Mouse (Mus musculus): Measurements from ENCODE around the gene Chd2. TPM values are rescaled to one million over a fixed set of nuclear protein-coding genes. Genes with fewer than 3 reads are reported as not detected.

Chd2 gene
- polyA plus RNA-seq, 1 experiment from 2014 or later, result 22.1 TPM

- H3K4me3 ChIP-seq (replicated peaks), result no peak overlapping the region
- peaks cover 16% of the 10 kb centered on the region for H3K4me1 ChIP-seq (replicated peaks)
- H3K4me2 ChIP-seq, result peak overlapping the region; percentile 41
- H3K27ac ChIP-seq (replicated peaks), result no peak overlapping the region
- WGBS (ENCODE audit: insufficient replicate concordance), result 8% methylated on average over 19 of the region's 19 CpGs
- peaks cover 69% of the 10 kb centered on the region for H3K27me3 ChIP-seq
- H3K9ac ChIP-seq, result no peak overlapping the region
- H3K9me3 ChIP-seq (replicated peaks), result no peaks in the 10 kb centered on the region
- H3K36me3 ChIP-seq (replicated peaks), result no peaks in the 10 kb centered on the region
- ATAC-seq (ENCODE audit: insufficient read depth), result no peak
These were observed 142.7 kb downstream of the Chd2 start for GRCm38 (mm10) chr7:73398806-73399442.

- Histone ChIP-seq H3K4me1 (replicated peaks) (peaks cover 16% of the 10 kb centered on the region), H3K27me3 (peaks cover 75% of the 10 kb centered on the region), H3K4me2 (peak overlapping the region; percentile 18), H3K27ac (replicated peaks) (no peak overlapping the region), H3K36me3 (replicated peaks) (no peaks in the 10 kb centered on the region), H3K9me3 (replicated peaks) (no peaks in the 10 kb centered on the region), H3K9ac (no peak overlapping the region), H3K4me3 (replicated peaks) (no peak overlapping the region)
- ATAC-seq (ENCODE audit: insufficient read depth), result no peak
- WGBS (ENCODE audit: insufficient replicate concordance), result 2% methylated on average over 11 of the region's 11 CpGs
These were observed 143.3 kb downstream of the Chd2 start for GRCm38 (mm10) chr7:73398319-73398718.

- 59% methylated on average over 4 of the region's 4 CpGs for WGBS (ENCODE audit: insufficient replicate concordance)
- Histone ChIP-seq H3K27ac (replicated peaks) (no peak overlapping the region), H3K36me3 (replicated peaks) (no peaks in the 10 kb centered on the region), H3K9me3 (replicated peaks) (no peaks in the 10 kb centered on the region), H3K27me3 (peaks cover 92% of the 10 kb centered on the region), H3K4me2 (no peak overlapping the region), H3K9ac (no peak overlapping the region), H3K4me3 (replicated peaks) (no peak overlapping the region), H3K4me1 (replicated peaks) (peaks cover 8% of the 10 kb centered on the region)
- ATAC-seq (ENCODE audit: insufficient read depth), result no peak
These were observed 147.6 kb downstream of the Chd2 start for GRCm38 (mm10) chr7:73394013-73394409.

GRCm38 (mm10) chr7:73393307-73394012 lies 148.2 kb downstream of the Chd2 start:
- WGBS (ENCODE audit: insufficient replicate concordance), result 54% methylated on average over 9 of the region's 9 CpGs
- Histone ChIP-seq H3K27me3 (peaks cover 92% of the 10 kb centered on the region), H3K36me3 (replicated peaks) (no peaks in the 10 kb centered on the region), H3K4me3 (replicated peaks) (no peak overlapping the region), H3K9ac (no peak overlapping the region), H3K9me3 (replicated peaks) (no peaks in the 10 kb centered on the region), H3K4me2 (no peak overlapping the region), H3K27ac (replicated peaks) (no peak overlapping the region), H3K4me1 (replicated peaks) (peaks cover 4% of the 10 kb centered on the region)
- ATAC-seq (ENCODE audit: insufficient read depth), result no peak

GRCm38 (mm10) chr7:73392359-73392758 lies 149.3 kb downstream of the Chd2 start:
- Histone ChIP-seq H3K36me3 (replicated peaks) (no peaks in the 10 kb centered on the region), H3K4me3 (replicated peaks) (peak overlapping the region; percentile 40; the same call in 1 of the 2 replicates), H3K9ac (no peak overlapping the region), H3K27ac (replicated peaks) (no peak overlapping the region), H3K9me3 (replicated peaks) (no peaks in the 10 kb centered on the region), H3K4me1 (replicated peaks) (no peaks in the 10 kb centered on the region), H3K27me3 (peaks cover 92% of the 10 kb centered on the region), H3K4me2 (peak overlapping the region; percentile 60)
- WGBS (ENCODE audit: insufficient replicate concordance), result 1% methylated on average over 9 of the region's 9 CpGs
- ATAC-seq (ENCODE audit: insufficient read depth), result no peak

GRCm38 (mm10) chr7:73391518-73392321 lies 149.9 kb downstream of the Chd2 start:
- Histone ChIP-seq H3K9me3 (replicated peaks) (no peaks in the 10 kb centered on the region), H3K4me3 (replicated peaks) (peak overlapping the region; percentile 40), H3K4me2 (peak overlapping the region; percentile 60), H3K36me3 (replicated peaks) (no peaks in the 10 kb centered on the region), H3K9ac (no peak overlapping the region), H3K27ac (replicated peaks) (no peak overlapping the region), H3K27me3 (peaks cover 92% of the 10 kb centered on the region), H3K4me1 (replicated peaks) (no peaks in the 10 kb centered on the region)
- under 1% methylated on average over 39 of the region's 39 CpGs for WGBS (ENCODE audit: insufficient replicate concordance)
- ATAC-seq (ENCODE audit: insufficient read depth), result no peak

GRCm38 (mm10) chr7:73391002-73391517 lies 150.6 kb downstream of the Chd2 start:
- peak overlapping the region; percentile 40 for H3K4me3 ChIP-seq (replicated peaks)
- H3K9ac ChIP-seq, result no peak overlapping the region
- H3K9me3 ChIP-seq (replicated peaks), result no peaks in the 10 kb centered on the region
- no peaks in the 10 kb centered on the region for H3K36me3 ChIP-seq (replicated peaks)
- peak overlapping the region; percentile 60 for H3K4me2 ChIP-seq
- H3K4me1 ChIP-seq (replicated peaks), result no peaks in the 10 kb centered on the region
- no peak overlapping the region for H3K27ac ChIP-seq (replicated peaks)
- WGBS (ENCODE audit: insufficient replicate concordance), result 2% methylated on average over 33 of the region's 42 CpGs
- H3K27me3 ChIP-seq, result peaks cover 86% of the 10 kb centered on the region
- peak; percentile 47 for ATAC-seq (ENCODE audit: insufficient read depth)

- H3K9me3 ChIP-seq (replicated peaks), result no peaks in the 10 kb centered on the region
- no peaks in the 10 kb centered on the region for H3K36me3 ChIP-seq (replicated peaks)
- no peaks in the 10 kb centered on the region for H3K4me1 ChIP-seq (replicated peaks)
- no peak for ATAC-seq (ENCODE audit: insufficient read depth)
- H3K4me2 ChIP-seq, result peak overlapping the region; percentile 60
- no peak overlapping the region for H3K27ac ChIP-seq (replicated peaks)
- no peak overlapping the region for H3K9ac ChIP-seq
- peaks cover 81% of the 10 kb centered on the region for H3K27me3 ChIP-seq
- WGBS (ENCODE audit: insufficient replicate concordance), result 4% methylated on average over 18 of the region's 18 CpGs
- 0 out of 2 replicates have a peak overlapping the region, but pooled peaks have one; percentile 40 for H3K4me3 ChIP-seq (replicated peaks)
These were observed 151.1 kb downstream of the Chd2 start for GRCm38 (mm10) chr7:73390426-73391001.

GRCm38 (mm10) chr7:73389871-73390294 lies 151.7 kb downstream of the Chd2 start:
- peaks cover 79% of the 10 kb centered on the region for H3K27me3 ChIP-seq
- H3K36me3 ChIP-seq (replicated peaks), result no peaks in the 10 kb centered on the region
- H3K4me2 ChIP-seq, result no peak overlapping the region; the same call in 1 of the 2 replicates
- no peaks in the 10 kb centered on the region for H3K9me3 ChIP-seq (replicated peaks)
- H3K27ac ChIP-seq (replicated peaks), result no peak overlapping the region
- no peaks in the 10 kb centered on the region for H3K4me1 ChIP-seq (replicated peaks)
- H3K4me3 ChIP-seq (replicated peaks), result no peak overlapping the region
- H3K9ac ChIP-seq, result no peak overlapping the region
- 1% methylated on average over 15 of the region's 15 CpGs for WGBS (ENCODE audit: insufficient replicate concordance)
- ATAC-seq (ENCODE audit: insufficient read depth), result no peak

GRCm38 (mm10) chr7:73389419-73389818 lies 152.2 kb downstream of the Chd2 start:
- Histone ChIP-seq H3K9ac (no peak overlapping the region), H3K4me2 (no peak overlapping the region), H3K36me3 (replicated peaks) (no peaks in the 10 kb centered on the region), H3K4me1 (replicated peaks) (no peaks in the 10 kb centered on the region), H3K9me3 (replicated peaks) (no peaks in the 10 kb centered on the region), H3K4me3 (replicated peaks) (no peak overlapping the region), H3K27me3 (peaks cover 76% of the 10 kb centered on the region), H3K27ac (replicated peaks) (no peak overlapping the region)
- no peak for ATAC-seq (ENCODE audit: insufficient read depth)
- 10% methylated on average over 9 of the region's 9 CpGs for WGBS (ENCODE audit: insufficient replicate concordance)

Data from liver, embryonic 15.5 days (tissue).